Mouse (Mus musculus): ENCODE data around the gene Rgs2. TPM values are rescaled to one million over a fixed set of nuclear protein-coding genes. Genes with fewer than 3 reads are reported as not detected.

Rgs2 gene
- polyA plus RNA-seq, 1 experiment: 39.3 TPM

DNA sequence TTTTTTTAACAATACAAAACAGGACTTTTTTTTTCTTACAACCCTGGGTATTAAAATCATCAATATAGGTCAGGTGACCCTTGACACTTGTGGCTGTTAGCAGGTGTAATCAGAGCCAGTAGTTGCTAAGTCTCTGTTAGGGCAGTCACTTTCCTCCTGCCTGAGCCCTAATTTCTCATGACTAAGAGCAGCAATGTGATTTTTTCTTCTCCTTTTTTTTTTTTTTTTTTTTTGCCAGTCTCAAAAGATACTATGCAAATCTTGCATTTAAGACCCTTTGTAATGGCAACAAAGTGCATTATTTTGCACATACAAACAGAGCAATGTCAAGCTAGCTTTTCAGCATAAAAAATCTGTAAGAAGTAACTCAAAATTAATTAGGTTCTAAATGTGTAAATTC is 1.7 kb upstream of the Rgs2 start:
- TF ChIP-seq POLR2A (IDR thresholded peaks at IDR 0.05; ENCODE audit: extremely low read depth, insufficient read depth, low read length): no peak
- TF ChIP-seq CTCF (IDR thresholded peaks at IDR 0.05; ENCODE audit: extremely low read depth, insufficient read depth, low read length): no peak
- Histone ChIP-seq H3K4me3 (ENCODE audit: insufficient read depth, low read length) (no peak overlapping the region), H3K4me1 (ENCODE audit: control insufficient read depth, insufficient read depth, low read length) (no peaks in the 10 kb centered on the region; the same call in 1 of the 2 replicates), H3K27ac (ENCODE audit: insufficient read depth, low read length) (no peak overlapping the region)

DNA sequence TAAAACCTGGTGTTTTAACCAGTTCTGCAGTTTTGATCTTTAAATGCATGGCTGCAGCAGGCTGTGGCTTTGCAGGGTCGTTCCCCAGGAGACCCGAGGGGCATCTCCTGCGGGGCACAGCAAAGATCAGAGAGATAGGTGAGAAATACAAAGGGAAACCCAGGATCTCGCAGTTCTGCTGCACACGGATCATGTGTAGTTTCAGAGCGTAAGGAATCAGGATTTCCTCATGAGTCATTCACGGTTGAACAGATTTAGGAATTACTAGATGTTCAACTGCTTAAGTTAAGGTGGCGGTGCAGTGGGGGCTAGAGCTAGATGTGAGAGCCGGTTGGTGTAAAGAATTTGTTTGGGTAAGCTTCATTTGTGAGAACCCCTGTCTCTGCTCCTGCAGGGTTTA is 780 bp upstream of the Rgs2 start:
- Histone ChIP-seq H3K4me3 (ENCODE audit: insufficient read depth, low read length) (peak overlapping the region; percentile 90), H3K27ac (ENCODE audit: insufficient read depth, low read length) (peak overlapping the region; percentile 13; the same call in 1 of the 2 replicates), H3K4me1 (ENCODE audit: control insufficient read depth, insufficient read depth, low read length) (no peaks in the 10 kb centered on the region; the same call in 1 of the 2 replicates)
- TF ChIP-seq POLR2A (IDR thresholded peaks at IDR 0.05; ENCODE audit: extremely low read depth, insufficient read depth, low read length) (no peak), CTCF (IDR thresholded peaks at IDR 0.05; ENCODE audit: extremely low read depth, insufficient read depth, low read length) (no peak)

DNA sequence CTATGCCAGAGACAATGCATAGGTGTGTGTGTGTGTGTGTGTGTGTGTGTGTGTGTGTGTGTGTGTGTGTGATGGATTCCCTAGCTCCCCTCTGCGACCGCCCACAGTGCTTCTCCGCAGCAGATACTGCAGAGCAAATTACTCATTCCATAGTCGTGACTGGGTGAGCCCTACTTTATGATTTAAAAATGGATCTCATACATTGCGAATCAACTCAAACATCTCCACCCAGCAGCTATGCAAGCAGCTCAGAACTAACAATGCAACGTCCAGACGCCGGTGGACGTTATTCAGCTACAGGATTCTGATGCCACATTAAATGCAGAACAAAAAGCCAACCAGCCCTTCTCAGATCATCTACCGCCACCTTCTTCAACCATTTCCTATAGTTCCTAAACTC is 545 bp downstream of the Rgs2 start:
- H3K27ac ChIP-seq (ENCODE audit: insufficient read depth, low read length): peak overlapping the region; percentile 73
- TF ChIP-seq CTCF (IDR thresholded peaks at IDR 0.05; ENCODE audit: extremely low read depth, insufficient read depth, low read length): no peak
- peak; percentile 63; the same call in 1 of the 2 replicates for TF ChIP-seq POLR2A (IDR thresholded peaks at IDR 0.05; ENCODE audit: extremely low read depth, insufficient read depth, low read length)
- H3K4me3 ChIP-seq (ENCODE audit: insufficient read depth, low read length): peak overlapping the region; percentile 90
- no peaks in the 10 kb centered on the region; the same call in 1 of the 2 replicates for H3K4me1 ChIP-seq (ENCODE audit: control insufficient read depth, insufficient read depth, low read length)

DNA sequence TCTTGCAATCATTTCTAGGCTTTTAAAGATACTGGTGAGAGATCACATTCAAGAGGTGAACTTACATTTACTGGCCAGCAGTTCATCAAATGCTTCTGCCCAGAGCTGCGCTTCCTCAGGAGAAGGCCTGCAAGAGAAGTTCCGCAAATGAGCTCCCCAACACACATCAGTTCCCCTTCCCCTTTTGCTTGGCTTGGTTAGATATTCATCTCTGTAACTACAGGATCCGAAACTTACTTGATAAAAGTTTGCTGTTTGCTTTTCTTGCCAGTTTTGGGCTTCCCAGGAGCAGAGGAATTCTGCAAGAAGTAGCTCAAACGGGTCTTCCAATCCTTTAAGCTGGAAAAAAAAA is 1.3 kb downstream of the Rgs2 start:
- H3K4me3 ChIP-seq (ENCODE audit: insufficient read depth, low read length): peak overlapping the region; percentile 90
- TF ChIP-seq POLR2A (IDR thresholded peaks at IDR 0.05; ENCODE audit: extremely low read depth, insufficient read depth, low read length) (no peak), CTCF (IDR thresholded peaks at IDR 0.05; ENCODE audit: extremely low read depth, insufficient read depth, low read length) (no peak)
- no peak overlapping the region for H3K27ac ChIP-seq (ENCODE audit: insufficient read depth, low read length)

DNA sequence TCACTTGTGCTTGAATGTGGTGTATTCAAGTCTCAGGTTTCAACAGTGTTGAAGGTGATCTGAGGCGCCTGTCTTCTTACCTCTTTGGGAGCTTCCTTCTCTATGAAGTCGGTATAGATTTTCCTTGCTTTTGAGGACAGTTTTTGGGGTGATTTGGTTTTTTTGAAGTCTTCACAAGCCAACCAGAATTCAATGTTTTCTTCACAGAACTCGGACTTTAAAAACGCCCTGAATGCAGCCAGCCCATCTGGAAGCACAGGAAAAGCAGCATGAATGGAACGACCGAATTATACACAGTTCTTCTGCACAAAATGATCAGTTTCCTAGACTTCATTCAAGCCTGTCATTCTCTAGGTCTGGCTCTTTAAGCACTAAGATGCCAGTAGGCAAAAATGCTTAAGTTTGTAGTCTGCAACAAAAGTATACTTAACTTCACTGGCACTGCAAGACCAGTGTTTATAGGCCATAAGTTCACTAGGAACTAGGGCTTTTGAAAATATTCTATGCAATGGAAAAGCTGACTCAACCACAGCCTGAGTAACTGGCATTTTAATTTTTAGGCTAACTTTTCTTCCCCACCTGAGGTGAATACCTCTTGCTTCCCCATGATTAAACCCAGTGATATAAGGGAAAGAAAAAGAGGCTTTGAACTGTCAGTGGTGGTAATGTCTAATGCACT is 1.8 kb downstream of the Rgs2 start:
- no peak for TF ChIP-seq CTCF (IDR thresholded peaks at IDR 0.05; ENCODE audit: extremely low read depth, insufficient read depth, low read length)
- no peak for TF ChIP-seq POLR2A (IDR thresholded peaks at IDR 0.05; ENCODE audit: extremely low read depth, insufficient read depth, low read length)
- H3K27ac ChIP-seq (ENCODE audit: insufficient read depth, low read length): no peak overlapping the region
- peak overlapping the region; percentile 90 for H3K4me3 ChIP-seq (ENCODE audit: insufficient read depth, low read length)
- H3K4me1 ChIP-seq (ENCODE audit: control insufficient read depth, insufficient read depth, low read length): no peaks in the 10 kb centered on the region; the same call in 1 of the 2 replicates

More for the DNA sequence above, 1.3 kb downstream of the Rgs2 start:
- no peaks in the 10 kb centered on the region; the same call in 1 of the 2 replicates for H3K4me1 ChIP-seq (ENCODE audit: control insufficient read depth, insufficient read depth, low read length)

DNA sequence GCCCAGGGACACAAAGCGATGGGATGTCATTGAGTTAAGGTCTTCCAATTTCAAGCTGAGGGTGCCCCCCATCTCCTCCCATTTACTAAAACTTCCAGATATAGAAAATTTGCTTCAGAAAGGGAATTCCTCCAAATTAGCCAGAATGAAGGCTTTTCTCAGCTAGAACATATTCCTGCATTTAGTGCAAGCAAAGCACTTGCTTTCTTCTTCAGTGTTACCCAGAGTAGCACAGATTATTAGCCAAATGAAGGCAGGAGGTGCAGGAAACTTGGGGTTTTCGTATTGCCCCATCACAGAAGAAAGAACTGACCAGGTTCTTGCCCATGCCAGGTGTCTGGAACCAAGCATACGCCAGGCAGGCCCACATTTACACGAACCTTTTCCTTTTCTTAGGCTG is 3.7 kb downstream of the Rgs2 start:
- Histone ChIP-seq H3K27ac (ENCODE audit: insufficient read depth, low read length) (no peak overlapping the region), H3K4me1 (ENCODE audit: control insufficient read depth, insufficient read depth, low read length) (no peaks in the 10 kb centered on the region; the same call in 1 of the 2 replicates), H3K4me3 (ENCODE audit: insufficient read depth, low read length) (no peak overlapping the region)
- TF ChIP-seq POLR2A (IDR thresholded peaks at IDR 0.05; ENCODE audit: extremely low read depth, insufficient read depth, low read length) (no peak), CTCF (IDR thresholded peaks at IDR 0.05; ENCODE audit: extremely low read depth, insufficient read depth, low read length) (no peak)

DNA sequence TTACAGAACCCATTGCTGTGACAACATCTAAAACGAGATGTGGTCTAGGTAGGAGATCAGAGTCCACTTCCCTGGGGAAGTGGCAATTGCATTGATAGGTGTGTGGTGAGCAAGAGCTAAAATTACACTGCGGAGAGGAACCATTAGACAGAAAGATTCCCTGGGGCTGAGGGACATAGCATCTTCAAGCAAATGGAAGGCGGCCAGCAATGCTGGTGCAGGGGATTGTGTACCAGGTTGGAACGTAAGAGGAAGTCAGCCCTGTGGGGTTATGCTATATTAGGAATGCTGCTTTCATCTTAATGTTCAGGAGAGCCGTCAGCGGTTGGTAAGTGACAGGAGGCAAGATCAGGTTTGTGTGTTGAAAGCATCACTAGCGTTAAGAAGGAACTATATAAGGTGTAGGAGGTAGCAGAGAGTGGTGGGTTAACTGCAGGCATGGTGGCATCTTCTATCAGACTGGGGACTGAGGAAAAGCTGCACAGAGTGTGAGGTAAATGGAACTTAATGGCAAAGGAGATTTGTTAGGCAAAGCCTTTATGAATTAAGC is 4.5 kb downstream of the Rgs2 start:
- H3K27ac ChIP-seq (ENCODE audit: insufficient read depth, low read length): no peak overlapping the region
- no peak overlapping the region for H3K4me3 ChIP-seq (ENCODE audit: insufficient read depth, low read length)
- TF ChIP-seq POLR2A (IDR thresholded peaks at IDR 0.05; ENCODE audit: extremely low read depth, insufficient read depth, low read length): no peak
- TF ChIP-seq CTCF (IDR thresholded peaks at IDR 0.05; ENCODE audit: extremely low read depth, insufficient read depth, low read length): no peak
- H3K4me1 ChIP-seq (ENCODE audit: control insufficient read depth, insufficient read depth, low read length): no peaks in the 10 kb centered on the region; the same call in 1 of the 2 replicates

DNA sequence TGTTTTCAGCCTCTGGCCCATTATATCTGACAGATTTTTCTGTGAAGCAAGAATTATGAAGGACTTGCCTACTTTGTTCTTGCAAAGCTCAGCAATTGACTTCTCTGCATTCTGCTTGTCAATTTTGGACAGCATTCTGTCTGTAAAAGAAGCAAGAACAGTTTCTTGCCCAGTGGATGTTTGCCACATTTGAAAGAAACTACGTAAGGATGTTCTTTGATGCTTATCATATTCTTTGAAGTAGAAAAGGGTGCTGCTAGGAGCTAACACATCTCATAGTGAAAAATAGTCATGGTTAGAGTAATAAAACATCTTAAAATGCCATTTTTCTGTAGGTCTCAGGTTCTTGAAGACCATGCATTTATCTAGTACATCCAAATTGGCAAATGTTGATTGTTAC is 10.9 kb downstream of the Rgs2 start:
- Histone ChIP-seq H3K27ac (ENCODE audit: insufficient read depth, low read length) (no peak overlapping the region), H3K4me3 (ENCODE audit: insufficient read depth, low read length) (no peak overlapping the region), H3K4me1 (ENCODE audit: control insufficient read depth, insufficient read depth, low read length) (no peaks in the 10 kb centered on the region)
- TF ChIP-seq CTCF (IDR thresholded peaks at IDR 0.05; ENCODE audit: extremely low read depth, insufficient read depth, low read length) (no peak), POLR2A (IDR thresholded peaks at IDR 0.05; ENCODE audit: extremely low read depth, insufficient read depth, low read length) (no peak)

DNA sequence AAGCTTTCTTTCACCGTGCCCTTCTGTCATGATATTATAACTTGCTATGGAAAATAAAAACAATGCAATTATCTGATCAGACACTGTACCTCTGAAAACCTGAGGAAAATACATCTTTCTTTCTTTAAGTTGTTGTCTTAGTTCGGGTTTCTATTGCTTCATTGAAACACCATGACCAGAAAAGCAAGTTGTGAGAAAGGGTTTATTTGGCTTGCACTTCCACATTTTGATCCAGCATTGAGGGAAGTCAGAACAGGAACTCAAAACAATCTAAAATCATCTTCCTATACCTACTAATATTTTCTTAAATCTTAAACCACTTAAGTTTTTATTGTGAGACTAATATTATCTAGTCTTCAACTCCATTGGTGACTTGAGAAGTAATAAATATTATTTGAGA is 11.4 kb downstream of the Rgs2 start:
- Histone ChIP-seq H3K4me1 (ENCODE audit: control insufficient read depth, insufficient read depth, low read length) (no peaks in the 10 kb centered on the region), H3K4me3 (ENCODE audit: insufficient read depth, low read length) (no peak overlapping the region), H3K27ac (ENCODE audit: insufficient read depth, low read length) (no peak overlapping the region)
- TF ChIP-seq CTCF (IDR thresholded peaks at IDR 0.05; ENCODE audit: extremely low read depth, insufficient read depth, low read length) (no peak), POLR2A (IDR thresholded peaks at IDR 0.05; ENCODE audit: extremely low read depth, insufficient read depth, low read length) (no peak)

DNA sequence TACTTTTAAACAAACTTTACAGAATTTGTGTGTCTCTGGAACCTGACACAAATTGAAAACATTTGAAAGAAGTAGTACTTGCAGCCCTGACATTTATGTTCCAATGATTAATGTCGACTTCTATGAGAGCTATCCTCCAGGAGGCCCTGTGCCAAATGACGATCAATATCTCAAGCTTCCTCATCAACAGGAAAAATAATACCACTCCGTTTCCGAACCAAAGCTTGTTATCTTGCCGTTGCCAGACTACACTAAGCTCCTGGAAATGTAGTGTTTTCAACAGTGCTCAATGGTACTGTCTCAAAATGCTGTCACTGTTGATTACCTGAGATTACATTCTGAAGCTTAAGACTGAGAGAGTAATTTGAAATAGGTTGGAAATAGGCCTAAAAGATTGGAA is 13.7 kb downstream of the Rgs2 start:
- no peak overlapping the region for H3K27ac ChIP-seq (ENCODE audit: insufficient read depth, low read length)
- TF ChIP-seq CTCF (IDR thresholded peaks at IDR 0.05; ENCODE audit: extremely low read depth, insufficient read depth, low read length) (no peak), POLR2A (IDR thresholded peaks at IDR 0.05; ENCODE audit: extremely low read depth, insufficient read depth, low read length) (no peak)
- no peaks in the 10 kb centered on the region for H3K4me1 ChIP-seq (ENCODE audit: control insufficient read depth, insufficient read depth, low read length)
- H3K4me3 ChIP-seq (ENCODE audit: insufficient read depth, low read length): no peak overlapping the region
